Mouse (Mus musculus) naive thymus-derived CD4-positive, alpha-beta T cell, adult 2 months (primary cell): ENCODE results near the gene Pick1.

Experiments
- DNase-seq: peaks from one replicate; pipeline ENCODE4 v3.0.0-alpha.2; 2011; ENCODE audit warnings: low read depth

The Pick1 gene

GRCm38 (mm10) chr15:79270317-79271123, 41.5 kb downstream of the Pick1 start:
- peak; percentile 93 for DNase-seq

- DNase-seq, result peak; percentile 86
Measured at GRCm38 (mm10) chr15:79271124-79271746, 42.3 kb downstream of the Pick1 start.

- no peak for DNase-seq
Measured at GRCm38 (mm10) chr15:79273020-79273419, 44.0 kb downstream of the Pick1 start.

- DNase-seq, result no peak
Measured at GRCm38 (mm10) chr15:79277728-79278127, 48.8 kb downstream of the Pick1 start.

GRCm38 (mm10) chr15:79280209-79280608, 51.2 kb downstream of the Pick1 start:
- DNase-seq, result peak; percentile 72

GRCm38 (mm10) chr15:79280850-79281249, 51.9 kb downstream of the Pick1 start:
- DNase-seq, result peak; percentile 26

GRCm38 (mm10) chr15:79281389-79281788, 52.4 kb downstream of the Pick1 start:
- peak; percentile 68 for DNase-seq

GRCm38 (mm10) chr15:79282434-79282833, 53.5 kb downstream of the Pick1 start:
- DNase-seq, result no peak

- DNase-seq, result no peak
Measured at GRCm38 (mm10) chr15:79283371-79283770, 54.4 kb downstream of the Pick1 start.

- no peak for DNase-seq
Measured at GRCm38 (mm10) chr15:79285399-79285798, 56.4 kb downstream of the Pick1 start, which contains the start of gene Baiap2l2. TSS of gene Baiap2l2 (minus strand) at chr15:79285537.

- DNase-seq, result no peak
Measured at GRCm38 (mm10) chr15:79286141-79286540, 57.2 kb downstream of the Pick1 start.

GRCm38 (mm10) chr15:79287091-79287490, 58.1 kb downstream of the Pick1 start:
- DNase-seq, result no peak

GRCm38 (mm10) chr15:79288387-79288786, 59.4 kb downstream of the Pick1 start:
- no peak for DNase-seq

GRCm38 (mm10) chr15:79289441-79289840, 60.5 kb downstream of the Pick1 start:
- no peak for DNase-seq

GRCm38 (mm10) chr15:79290340-79290739, 61.4 kb downstream of the Pick1 start:
- DNase-seq, result no peak

- no peak for DNase-seq
Measured at GRCm38 (mm10) chr15:79292779-79293178, 63.8 kb downstream of the Pick1 start.

- no peak for DNase-seq
Measured at GRCm38 (mm10) chr15:79298553-79298952, 69.6 kb downstream of the Pick1 start.
